Mouse (Mus musculus): ENCODE measurements around the gene Snapc2.

The Snapc2 gene

DNA sequence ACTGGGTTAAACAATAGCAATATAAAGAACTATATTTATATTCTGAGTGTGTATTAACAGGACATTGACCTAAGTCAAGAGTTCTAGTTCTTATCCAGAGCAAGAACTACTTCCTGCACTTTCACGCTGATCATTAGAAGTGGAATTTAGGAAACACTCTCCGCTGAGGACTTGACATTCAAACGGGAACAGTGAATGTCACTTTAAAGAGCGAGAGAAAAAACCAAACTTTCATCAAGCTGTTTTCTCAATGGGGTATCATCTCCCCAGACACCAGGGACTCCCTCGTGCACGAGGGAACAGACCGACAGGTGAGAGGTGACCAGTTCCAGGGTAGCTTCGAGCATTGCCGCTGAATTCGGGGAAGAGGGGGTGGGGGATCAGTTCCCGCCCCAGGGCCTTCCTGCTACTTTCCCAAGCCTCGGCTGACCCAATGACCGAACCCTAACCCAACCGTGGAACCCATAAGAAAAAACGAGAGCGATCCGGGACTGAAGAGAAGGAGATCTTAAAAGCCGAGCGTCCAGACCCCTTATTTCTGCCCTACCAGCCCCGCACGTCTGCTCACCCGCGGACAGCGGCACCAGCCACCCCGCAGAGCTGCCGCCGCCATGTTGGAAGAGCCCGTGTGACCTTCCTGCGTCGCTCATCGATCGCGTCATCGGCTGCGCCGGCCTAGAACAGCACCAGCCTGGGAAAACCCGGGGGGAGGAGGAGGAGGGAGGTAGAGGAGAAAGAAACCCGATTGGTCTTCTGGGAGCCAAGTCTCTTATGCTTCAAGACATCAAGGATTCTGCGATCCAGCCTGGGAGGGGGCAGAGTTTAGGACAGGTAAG is 22.6 kb downstream of the Snapc2 start, which contains the start of gene Timm44:
Gene Timm44, minus strand, starts transcription at position 639 of the 836 bp plus-strand sequence.
- peak; percentile 93 for DNase-seq

DNA sequence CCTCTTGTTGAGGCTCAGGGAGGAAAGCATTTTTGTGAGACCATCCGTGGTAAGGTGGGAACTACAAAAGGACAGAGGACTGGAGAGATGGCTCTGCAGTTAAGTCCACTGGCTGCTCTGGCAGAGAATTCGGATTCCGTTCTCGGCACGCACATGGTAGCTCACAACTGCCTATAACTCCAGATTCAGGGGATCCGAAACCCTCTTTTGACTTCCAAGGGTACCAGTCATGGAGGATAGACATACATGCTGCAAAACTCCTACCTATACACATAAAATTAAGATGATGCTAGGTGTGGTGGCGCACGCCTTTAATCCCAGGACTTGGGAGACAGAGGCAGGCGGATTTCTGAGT is 23.2 kb downstream of the Snapc2 start:
- no peak for DNase-seq

DNA sequence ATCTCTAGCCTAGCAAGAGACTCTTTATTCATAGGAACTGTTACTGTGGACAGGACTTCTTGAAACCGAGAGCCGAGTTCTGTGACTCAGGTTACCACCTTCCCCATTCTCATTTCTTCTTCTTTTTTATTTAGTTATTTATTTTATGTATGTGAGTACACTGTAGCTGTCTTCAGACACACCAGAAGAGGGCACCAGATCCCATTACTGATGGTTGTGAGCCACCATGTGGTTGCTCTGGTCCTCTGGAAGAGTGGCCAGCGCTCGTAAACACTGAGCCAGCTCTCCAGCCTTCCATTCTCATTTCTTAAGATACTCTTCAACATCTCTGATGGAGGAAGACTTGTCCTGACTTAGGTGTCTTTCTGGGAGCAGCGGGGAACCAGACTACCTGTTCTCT is 39.9 kb downstream of the Snapc2 start:
- no peak for DNase-seq

DNA sequence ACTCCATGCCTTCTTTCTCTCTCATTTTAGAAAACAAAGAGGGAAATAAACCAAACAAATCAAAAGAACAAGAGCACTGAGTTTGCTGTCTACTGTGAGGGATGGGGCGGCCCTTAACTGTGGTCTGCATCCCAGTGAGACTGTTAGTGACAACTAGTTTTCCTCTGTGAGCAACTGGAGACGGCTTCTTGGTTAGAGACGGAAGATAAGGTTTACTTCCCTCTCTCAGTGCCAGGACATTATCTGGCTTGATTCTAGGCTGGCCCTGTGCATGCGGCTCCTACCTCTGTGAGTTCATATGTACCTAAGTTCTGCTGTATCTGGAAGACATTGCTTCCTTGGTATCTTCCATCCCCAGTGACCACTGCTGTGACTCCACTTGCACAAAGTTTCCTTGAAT is 44.9 kb downstream of the Snapc2 start:
- DNase-seq: no peak

DNA sequence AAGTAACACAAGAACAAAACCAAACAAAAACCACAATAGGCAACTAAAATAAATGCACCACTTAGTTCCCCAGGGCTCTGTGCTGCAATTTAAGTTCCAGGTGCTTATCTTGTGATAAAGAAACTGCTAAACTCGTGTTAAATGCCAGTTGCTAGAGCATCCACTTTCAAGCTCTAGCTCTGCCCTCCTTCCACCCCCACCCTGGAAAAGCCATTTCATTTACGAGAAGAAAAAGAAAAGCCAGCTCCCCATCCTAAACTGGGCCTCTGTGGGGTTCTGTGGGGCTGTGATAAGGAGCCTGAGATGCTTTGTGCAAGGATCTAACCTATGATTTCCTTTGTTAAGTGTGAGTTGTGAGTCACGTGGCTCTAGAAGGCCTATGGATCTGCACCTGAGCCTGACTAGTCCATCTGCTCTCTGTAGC is 51.3 kb downstream of the Snapc2 start:
- DNase-seq: peak; percentile 34

All from liver (tissue).